ENCODE assay signal across 8 mouse cellular contexts in the genomic region with DNA sequence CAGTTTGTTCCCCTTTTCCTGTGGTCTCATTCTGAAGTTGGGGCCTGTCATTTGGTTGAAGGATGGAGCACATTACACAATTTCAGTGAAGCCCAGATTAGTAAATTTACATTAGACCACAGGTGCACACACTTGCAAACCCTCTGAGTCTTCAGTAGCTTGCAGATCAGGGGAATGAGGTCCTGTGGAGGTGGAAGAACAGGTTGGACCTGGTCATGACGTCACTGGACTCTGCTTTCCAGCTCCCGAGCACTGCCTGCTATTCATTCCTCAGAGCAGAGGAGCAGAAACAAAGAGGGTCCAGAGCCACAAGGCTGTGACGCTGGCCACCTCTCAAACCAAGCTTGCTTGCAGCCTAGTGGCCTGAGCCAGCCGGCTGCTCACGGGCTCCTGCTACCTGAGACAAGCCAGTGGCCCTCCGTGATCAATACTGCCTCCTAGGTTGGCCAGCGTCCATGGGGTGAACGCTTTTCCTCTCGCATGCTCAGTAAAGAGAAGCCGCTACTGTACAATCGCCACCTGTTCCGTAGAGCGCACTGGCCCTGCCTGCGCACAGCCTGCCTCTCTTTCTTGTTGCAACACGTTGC.
A peak's percentile ranks its signal among the peaks of the same experiment; 100 is the strongest.
DNase-seq lines count a peak whose midpoint lies in the region; ATAC-seq and TF ChIP-seq lines count a peak whose summit lies in the region.

No protein-coding gene starts in this region.

- H3K27ac ChIP-seq in kidney, adult 2 months (ENCODE audit: insufficient read depth, low read depth, low read length): peak overlapping the region; percentile 19; the same call in 1 of the 2 replicates
- H3K27ac ChIP-seq in lung, embryonic 16.5 days (ENCODE audit: low read length): peak overlapping the region; percentile 89

- peaks cover 6% of the 10 kb centered on the region for H3K4me1 ChIP-seq in kidney, adult 2 months (ENCODE audit: control insufficient read depth, insufficient read depth, low read length)
- H3K4me1 ChIP-seq in lung, embryonic 16.5 days (replicated peaks; ENCODE audit: control insufficient read depth, insufficient read depth, low read length): peaks cover 25% of the 10 kb centered on the region

- H3K9me3 ChIP-seq in lung, embryonic 16.5 days (ENCODE audit: control insufficient read depth, low read length): peaks cover 2% of the 10 kb centered on the region; the same call in 1 of the 2 replicates

- peak overlapping the region; percentile 37 for H3K9ac ChIP-seq in lung, embryonic 16.5 days (ENCODE audit: low read length)

- H3K27me3 ChIP-seq in kidney, adult 2 months (replicated peaks; ENCODE audit: control insufficient read depth, insufficient read depth, low read length): no peaks in the 10 kb centered on the region
- H3K27me3 ChIP-seq in lung, embryonic 16.5 days (ENCODE audit: control insufficient read depth, insufficient read depth, low read depth, low read length): no peaks in the 10 kb centered on the region

- H3K36me3 ChIP-seq in kidney, adult 2 months (ENCODE audit: control insufficient read depth, insufficient read depth, low read length): peaks cover 1% of the 10 kb centered on the region; the same call in 1 of the 2 replicates
- peaks cover 3% of the 10 kb centered on the region; the same call in 1 of the 2 replicates for H3K36me3 ChIP-seq in lung, embryonic 16.5 days (ENCODE audit: control insufficient read depth, insufficient read depth, low read length)

- DNase-seq in urinary bladder, adult 18-20 months (ENCODE audit: low spot score in 2 of 2): peak; percentile 75 to 76
- DNase-seq in urinary bladder, postnatal 10 days (ENCODE audit: low spot score): no peak
- peak; percentile 76 for DNase-seq in kidney, adult 2 months
- DNase-seq in urinary bladder, postnatal 25 days (ENCODE audit: low spot score): peak; percentile 66
- no peak for DNase-seq in heart, postnatal 36 days
- DNase-seq in adrenal gland, postnatal 4 days (ENCODE audit: low spot score in 2 of 2): no peak
- no peak for DNase-seq in gastrocnemius, postnatal 25 days

- TF ChIP-seq CTCF in kidney, adult 2 months (conservative IDR thresholded peaks at IDR 0.05; ENCODE audit: insufficient read depth, insufficient read length, low read depth, low read length): no peak

- 67% methylated on average over 15 of the region's 15 CpGs for WGBS in kidney, adult 2 months
- 49% methylated on average over 15 of the region's 15 CpGs for WGBS in lung, embryonic 16.5 days

- ATAC-seq in lung, embryonic 16.5 days (ENCODE audit: low read depth): peak; percentile 91

- peak overlapping the region; percentile 52 for H3K4me2 ChIP-seq in lung, embryonic 16.5 days (ENCODE audit: low read depth, low read length)

- intact Hi-C loops in heart, postnatal 36 days (cut with DNase I): no loop called here

- TF ChIP-seq POLR2A in kidney, adult 2 months (IDR thresholded peaks at IDR 0.05; ENCODE audit: low read depth, low read length): no peak

- H3K4me3 ChIP-seq in kidney, adult 2 months (ENCODE audit: insufficient read depth, low read depth, low read length): no peak overlapping the region
- H3K4me3 ChIP-seq in lung, embryonic 16.5 days (ENCODE audit: low read length): peak overlapping the region; percentile 25

Comparison
In these comparisons a context has a peak if more than half of its experiments do, and no peak if none do; other contexts are left out.
1. DNase-seq: peak in urinary bladder, adult 18-20 months (2 of 2), kidney, adult 2 months (single experiment) and urinary bladder, postnatal 25 days (single experiment); none in urinary bladder, postnatal 10 days (single experiment), heart, postnatal 36 days (0 of 2), adrenal gland, postnatal 4 days (0 of 2) and gastrocnemius, postnatal 25 days (single experiment).